Mouse (Mus musculus): ENCODE results near the gene Xpo5. TPM values are rescaled to one million over a fixed set of nuclear protein-coding genes. Genes with fewer than 3 reads are reported as not detected.
A peak's percentile ranks its signal among the peaks of the same experiment; 100 is the strongest.

Xpo5 gene
- polyA plus RNA-seq (2012): 0.36 and 0.51 TPM in 2 replicates

DNA sequence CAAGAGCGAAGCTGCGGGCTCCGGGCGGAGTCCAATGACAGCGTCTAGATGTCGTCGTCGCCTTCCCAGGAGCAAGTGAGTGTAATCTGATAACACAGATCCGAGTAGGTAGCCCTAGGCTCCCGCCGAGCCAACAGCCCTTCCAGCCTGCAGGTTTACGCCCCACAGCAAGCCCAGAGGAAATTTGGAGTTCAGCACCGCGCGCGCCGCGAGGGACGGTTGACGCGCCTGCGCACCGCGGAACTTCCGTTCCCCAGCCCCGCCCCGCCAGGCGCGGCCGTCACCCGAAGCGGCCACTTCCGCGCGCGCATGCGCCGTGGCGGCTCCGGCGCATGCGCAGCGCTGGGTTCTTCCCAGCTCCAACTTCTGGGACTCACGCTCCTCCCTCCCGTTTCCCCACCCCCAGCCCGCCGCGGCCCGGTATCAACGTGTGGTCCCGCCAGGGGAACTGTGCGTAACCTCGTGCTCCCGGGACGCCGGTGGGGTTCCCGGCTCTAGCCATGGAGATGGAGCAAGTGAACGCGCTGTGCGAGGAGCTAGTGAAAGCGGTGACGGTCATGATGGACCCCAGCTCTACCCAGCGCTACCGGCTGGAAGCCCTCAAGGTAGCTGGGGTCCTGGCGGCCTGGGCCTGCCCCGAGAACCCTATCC lies at the start of gene Xpo5, which contains the start of gene Polh:
TSS of gene Xpo5 (plus strand) at position 362 of the 651 bp plus-strand sequence.
TSS of gene Polh (minus strand) at position 225 of the 651 bp plus-strand sequence.
- Histone ChIP-seq H3K9me3 (ENCODE audit: control insufficient read depth, low read length) (no peaks in the 10 kb centered on the region), H3K4me1 (ENCODE audit: control insufficient read depth) (peaks cover 46% of the 10 kb centered on the region), H3K36me3 (ENCODE audit: control insufficient read depth) (peaks cover 64% of the 10 kb centered on the region), H3K4me3 (replicated peaks) (peak within 1 kb of the TSS; percentile 95), H3K27me3 (ENCODE audit: control insufficient read depth) (no peaks in the 10 kb centered on the region)
- TF ChIP-seq GATA1 (IDR thresholded peaks at IDR 0.05; ENCODE audit: low read length) (peak; percentile 93), TAL1 (IDR thresholded peaks at IDR 0.05; ENCODE audit: low read length) (no peak)

DNA sequence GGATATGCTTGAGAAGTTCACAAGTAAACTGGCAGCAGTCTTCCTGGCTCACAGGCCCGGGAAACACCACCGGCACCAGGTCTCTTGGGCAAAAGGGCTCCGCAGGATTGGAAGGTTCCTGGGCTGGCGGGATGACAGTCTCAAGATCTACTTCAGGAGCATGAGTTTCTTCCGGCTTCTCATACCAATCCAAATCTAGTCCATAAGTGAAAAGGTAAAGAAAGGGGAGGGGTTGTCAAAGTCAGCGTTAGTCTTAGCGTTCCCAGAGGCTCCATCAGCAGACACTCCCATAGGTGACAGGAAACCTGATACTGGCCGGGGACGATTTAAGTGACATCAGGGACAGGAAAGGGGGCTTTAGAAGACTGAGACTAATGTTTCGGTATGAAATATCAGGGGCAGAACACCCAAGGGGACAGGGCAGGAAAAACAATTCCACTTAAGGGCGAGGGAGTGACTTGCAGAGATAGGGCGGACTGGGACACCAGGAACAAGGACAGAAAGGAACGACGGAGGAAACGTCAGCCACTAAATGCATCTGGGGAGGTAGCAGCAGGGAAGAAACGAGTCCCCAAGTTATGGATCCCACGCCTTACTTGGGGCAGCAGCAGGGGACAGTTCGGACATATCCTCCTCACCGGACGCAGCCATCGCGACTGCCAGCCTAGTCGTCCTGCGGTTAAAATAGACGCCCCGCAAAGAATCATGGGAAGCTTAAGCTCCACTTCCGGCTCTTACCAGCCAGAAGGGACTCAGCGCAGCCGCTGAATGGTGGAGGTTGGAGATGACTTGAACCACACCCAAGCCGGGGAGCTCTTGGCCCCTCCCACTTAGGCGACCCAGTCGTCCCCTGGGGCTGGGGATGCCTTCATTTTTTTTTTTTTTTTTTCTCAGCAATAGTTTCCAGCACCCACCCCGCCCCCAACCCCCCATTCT lies 49.5 kb upstream of the Xpo5 start, which contains the start of gene Mad2l1bp:
TSS of gene Mad2l1bp (minus strand) at position 707 of the 936 bp plus-strand sequence.
- no peak for TF ChIP-seq TAL1 (IDR thresholded peaks at IDR 0.05; ENCODE audit: low read length)
- TF ChIP-seq GATA1 (IDR thresholded peaks at IDR 0.05; ENCODE audit: low read length): no peak
- peak within 1 kb of the TSS; percentile 97 for H3K4me3 ChIP-seq (replicated peaks)

DNA sequence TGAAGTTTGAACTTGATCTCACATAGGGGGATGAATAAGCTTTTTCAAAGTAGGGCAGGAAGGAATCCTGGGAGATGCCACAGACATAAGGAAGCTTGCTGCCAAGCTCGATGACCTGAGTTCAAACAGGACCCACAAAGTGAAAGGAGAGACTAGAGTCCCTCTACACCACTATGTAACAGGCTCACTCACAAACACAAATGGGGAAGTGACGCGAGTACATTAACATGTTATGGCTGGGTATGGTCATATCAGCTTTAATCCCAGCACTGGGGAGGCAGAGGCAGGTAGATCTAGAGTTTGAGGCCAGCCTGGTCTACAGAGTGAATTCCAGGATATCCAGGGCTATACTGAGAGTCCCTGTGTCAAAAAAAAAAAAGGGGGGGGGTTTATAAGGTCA lies 48.2 kb upstream of the Xpo5 start:
- TF ChIP-seq TAL1 (IDR thresholded peaks at IDR 0.05; ENCODE audit: low read length) (no peak), GATA1 (IDR thresholded peaks at IDR 0.05; ENCODE audit: low read length) (no peak)
- peaks cover 7% of the 10 kb centered on the region for H3K9me3 ChIP-seq (ENCODE audit: control insufficient read depth, low read length)
- H3K4me3 ChIP-seq (replicated peaks): no peak overlapping the region
- H3K4me1 ChIP-seq (ENCODE audit: control insufficient read depth): peaks cover 75% of the 10 kb centered on the region
- peaks cover 42% of the 10 kb centered on the region for H3K36me3 ChIP-seq (ENCODE audit: control insufficient read depth)
- no peaks in the 10 kb centered on the region for H3K27me3 ChIP-seq (ENCODE audit: control insufficient read depth)

More for the DNA sequence above, 49.5 kb upstream of the Xpo5 start, which contains the start of gene Mad2l1bp:
- peaks cover 55% of the 10 kb centered on the region for H3K36me3 ChIP-seq (ENCODE audit: control insufficient read depth)
- H3K27me3 ChIP-seq (ENCODE audit: control insufficient read depth): no peaks in the 10 kb centered on the region
- H3K4me1 ChIP-seq (ENCODE audit: control insufficient read depth): peaks cover 72% of the 10 kb centered on the region
- H3K9me3 ChIP-seq (ENCODE audit: control insufficient read depth, low read length): peaks cover 7% of the 10 kb centered on the region

DNA sequence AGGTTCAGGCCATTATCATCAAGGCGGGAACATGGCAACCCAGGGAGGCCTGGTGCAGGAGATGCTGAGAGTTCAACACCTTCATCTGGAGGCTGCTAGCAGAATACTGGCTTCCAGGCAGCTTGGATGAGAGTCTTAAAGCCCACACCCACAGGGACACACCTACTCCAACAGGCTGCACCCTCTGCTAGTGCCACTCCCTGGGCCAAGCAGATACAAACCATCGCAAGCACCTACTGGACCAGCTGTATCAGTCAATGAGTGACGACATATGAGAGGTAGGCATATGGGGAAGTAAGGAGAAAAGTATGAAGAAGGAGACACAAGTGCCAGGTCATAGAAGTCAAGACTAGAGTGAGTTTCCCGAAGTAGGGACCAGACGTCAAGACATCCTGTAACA lies 45.9 kb upstream of the Xpo5 start:
- Histone ChIP-seq H3K36me3 (ENCODE audit: control insufficient read depth) (peaks cover 33% of the 10 kb centered on the region), H3K27me3 (ENCODE audit: control insufficient read depth) (no peaks in the 10 kb centered on the region), H3K4me3 (replicated peaks) (peak overlapping the region; percentile 56), H3K9me3 (ENCODE audit: control insufficient read depth, low read length) (peaks cover 7% of the 10 kb centered on the region), H3K4me1 (ENCODE audit: control insufficient read depth) (peaks cover 81% of the 10 kb centered on the region)
- TF ChIP-seq TAL1 (IDR thresholded peaks at IDR 0.05; ENCODE audit: low read length) (no peak; the same call in 2 of the 3 replicates), GATA1 (IDR thresholded peaks at IDR 0.05; ENCODE audit: low read length) (no peak)

DNA sequence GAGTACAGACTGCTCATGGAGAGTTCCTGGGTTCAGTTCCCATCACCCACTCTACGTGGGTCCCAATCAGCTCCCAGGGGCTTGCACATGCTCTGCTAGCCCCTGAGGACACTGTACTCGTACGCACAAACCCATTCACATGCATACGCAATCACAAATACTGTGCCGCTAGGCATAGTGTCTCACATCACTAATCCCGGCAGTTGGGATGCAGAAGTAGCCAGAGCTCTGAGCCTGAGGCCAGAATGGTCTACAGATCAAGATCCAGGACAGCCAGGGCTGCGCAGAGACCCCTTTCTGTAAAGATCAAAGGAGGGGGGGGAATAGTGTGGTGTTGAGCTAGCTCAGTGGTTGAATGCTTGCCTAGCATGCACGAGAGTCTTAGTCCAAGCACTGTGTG lies 45.5 kb upstream of the Xpo5 start:
- no peaks in the 10 kb centered on the region for H3K27me3 ChIP-seq (ENCODE audit: control insufficient read depth)
- peak overlapping the region; percentile 56 for H3K4me3 ChIP-seq (replicated peaks)
- H3K4me1 ChIP-seq (ENCODE audit: control insufficient read depth): peaks cover 82% of the 10 kb centered on the region
- peaks cover 7% of the 10 kb centered on the region for H3K9me3 ChIP-seq (ENCODE audit: control insufficient read depth, low read length)
- peaks cover 33% of the 10 kb centered on the region for H3K36me3 ChIP-seq (ENCODE audit: control insufficient read depth)
- TF ChIP-seq GATA1 (IDR thresholded peaks at IDR 0.05; ENCODE audit: low read length) (no peak), TAL1 (IDR thresholded peaks at IDR 0.05; ENCODE audit: low read length) (no peak)

DNA sequence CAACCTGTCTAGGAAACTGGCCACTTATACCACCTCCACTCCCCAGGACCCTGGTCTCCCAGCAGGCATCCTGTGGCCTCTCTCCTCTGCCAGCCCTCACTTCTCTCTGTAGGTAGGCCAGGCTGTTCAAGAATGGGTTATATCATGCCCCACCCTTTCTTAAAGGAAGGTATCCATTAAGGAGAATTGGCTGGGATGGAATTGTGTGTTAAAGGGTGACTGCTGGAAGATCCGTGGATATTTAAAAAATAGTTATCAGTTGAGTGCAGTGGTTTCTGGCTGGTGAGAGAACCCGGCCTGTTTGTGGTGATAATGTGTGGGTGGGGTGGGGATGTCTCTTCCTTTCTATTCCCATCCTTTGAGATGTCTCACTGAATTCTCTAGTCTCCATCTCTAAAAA lies 43.3 kb upstream of the Xpo5 start:
- Histone ChIP-seq H3K9me3 (ENCODE audit: control insufficient read depth, low read length) (peaks cover 7% of the 10 kb centered on the region), H3K4me1 (ENCODE audit: control insufficient read depth) (peaks cover 79% of the 10 kb centered on the region), H3K4me3 (replicated peaks) (peak overlapping the region; percentile 80), H3K36me3 (ENCODE audit: control insufficient read depth) (peaks cover 48% of the 10 kb centered on the region), H3K27me3 (ENCODE audit: control insufficient read depth) (no peaks in the 10 kb centered on the region)
- peak; percentile 79 for TF ChIP-seq GATA1 (IDR thresholded peaks at IDR 0.05; ENCODE audit: low read length)
- TF ChIP-seq TAL1 (IDR thresholded peaks at IDR 0.05; ENCODE audit: low read length): peak; percentile 90

DNA sequence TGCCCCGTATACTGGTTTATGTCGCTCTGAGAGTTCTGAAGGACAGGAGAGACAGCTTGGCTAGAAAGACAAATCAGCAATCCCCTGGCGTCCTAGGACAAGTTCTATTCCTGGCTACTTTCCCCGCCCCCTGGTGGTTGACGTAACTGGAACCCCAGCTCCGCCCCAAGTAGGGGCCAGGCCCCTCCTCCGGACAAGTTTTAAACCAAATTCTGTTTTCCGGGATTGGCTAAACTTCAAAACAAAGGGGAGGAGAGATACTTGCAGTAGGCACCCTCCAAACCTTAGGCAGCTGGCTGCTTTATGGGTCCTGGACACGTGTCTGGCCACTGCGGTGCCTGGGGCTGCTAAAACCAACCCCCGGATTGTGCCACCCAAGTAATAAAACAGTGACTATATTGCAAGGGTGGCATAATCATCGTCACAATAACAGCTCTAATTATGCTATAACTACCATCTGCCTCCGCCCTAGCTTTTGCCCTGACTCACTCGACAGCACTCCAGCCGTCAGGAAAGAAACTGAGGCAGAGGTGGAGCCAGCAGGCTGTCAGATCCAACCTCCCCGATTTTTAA lies 42.4 kb upstream of the Xpo5 start:
- no peaks in the 10 kb centered on the region for H3K27me3 ChIP-seq (ENCODE audit: control insufficient read depth)
- peaks cover 80% of the 10 kb centered on the region for H3K4me1 ChIP-seq (ENCODE audit: control insufficient read depth)
- peaks cover 58% of the 10 kb centered on the region for H3K36me3 ChIP-seq (ENCODE audit: control insufficient read depth)
- H3K9me3 ChIP-seq (ENCODE audit: control insufficient read depth, low read length): peaks cover 7% of the 10 kb centered on the region
- no peak for TF ChIP-seq GATA1 (IDR thresholded peaks at IDR 0.05; ENCODE audit: low read length)
- TF ChIP-seq TAL1 (IDR thresholded peaks at IDR 0.05; ENCODE audit: low read length): no peak
- H3K4me3 ChIP-seq (replicated peaks): peak overlapping the region; percentile 80

DNA sequence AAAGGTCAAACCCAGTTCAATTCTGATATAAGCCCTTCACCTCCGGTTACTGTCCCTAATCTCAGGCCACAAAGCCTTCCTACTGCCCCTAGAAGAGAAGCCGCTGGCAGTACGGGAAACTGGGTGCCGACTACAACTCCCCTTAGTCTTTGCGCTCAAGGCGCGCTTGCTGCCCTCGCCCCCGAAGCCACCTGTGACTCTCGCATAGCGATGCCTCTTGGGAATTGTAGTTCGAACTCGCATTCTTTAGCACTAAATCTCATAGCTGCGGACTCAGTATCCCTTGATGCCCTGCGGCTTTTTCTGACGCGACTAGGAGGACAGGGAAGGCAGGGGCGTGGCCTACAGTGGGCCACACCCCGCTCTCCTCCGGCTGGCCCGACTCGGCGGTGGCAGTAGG lies 41.9 kb upstream of the Xpo5 start, which contains the start of gene Gtpbp2:
TSS of gene Gtpbp2 (plus strand) at position 347 of the 400 bp plus-strand sequence.
- Histone ChIP-seq H3K36me3 (ENCODE audit: control insufficient read depth) (peaks cover 61% of the 10 kb centered on the region), H3K4me1 (ENCODE audit: control insufficient read depth) (peaks cover 78% of the 10 kb centered on the region), H3K4me3 (replicated peaks) (peak within 1 kb of the TSS; percentile 80), H3K27me3 (ENCODE audit: control insufficient read depth) (no peaks in the 10 kb centered on the region), H3K9me3 (ENCODE audit: control insufficient read depth, low read length) (peaks cover 7% of the 10 kb centered on the region)
- TF ChIP-seq TAL1 (IDR thresholded peaks at IDR 0.05; ENCODE audit: low read length) (no peak), GATA1 (IDR thresholded peaks at IDR 0.05; ENCODE audit: low read length) (no peak)

Measured in erythroblast, embryonic 14.5 days (primary cell).